Mouse (Mus musculus) adrenal gland, adult 10 weeks (tissue): ENCODE results near the gene Cct3. TPM values are rescaled to one million over a fixed set of nuclear protein-coding genes. Genes with fewer than 3 reads are reported as not detected.

Experiments used
- polyA plus RNA-seq: library from polyadenylated mRNA; stranded (reverse); fragments of 350-450 nt; fragmentation: Illumina TruSeq; extraction: RNeasy Lipid Tissue Mini Kit (QIAGEN cat#74804); gene quantifications from one replicate; pipeline ENCODE4 v1.2.3, GENCODE M21; 2014; ENCODE audit warnings: low read depth, low replicate concordance

Cct3 gene
- polyA plus RNA-seq, result 157 TPM

DNA sequence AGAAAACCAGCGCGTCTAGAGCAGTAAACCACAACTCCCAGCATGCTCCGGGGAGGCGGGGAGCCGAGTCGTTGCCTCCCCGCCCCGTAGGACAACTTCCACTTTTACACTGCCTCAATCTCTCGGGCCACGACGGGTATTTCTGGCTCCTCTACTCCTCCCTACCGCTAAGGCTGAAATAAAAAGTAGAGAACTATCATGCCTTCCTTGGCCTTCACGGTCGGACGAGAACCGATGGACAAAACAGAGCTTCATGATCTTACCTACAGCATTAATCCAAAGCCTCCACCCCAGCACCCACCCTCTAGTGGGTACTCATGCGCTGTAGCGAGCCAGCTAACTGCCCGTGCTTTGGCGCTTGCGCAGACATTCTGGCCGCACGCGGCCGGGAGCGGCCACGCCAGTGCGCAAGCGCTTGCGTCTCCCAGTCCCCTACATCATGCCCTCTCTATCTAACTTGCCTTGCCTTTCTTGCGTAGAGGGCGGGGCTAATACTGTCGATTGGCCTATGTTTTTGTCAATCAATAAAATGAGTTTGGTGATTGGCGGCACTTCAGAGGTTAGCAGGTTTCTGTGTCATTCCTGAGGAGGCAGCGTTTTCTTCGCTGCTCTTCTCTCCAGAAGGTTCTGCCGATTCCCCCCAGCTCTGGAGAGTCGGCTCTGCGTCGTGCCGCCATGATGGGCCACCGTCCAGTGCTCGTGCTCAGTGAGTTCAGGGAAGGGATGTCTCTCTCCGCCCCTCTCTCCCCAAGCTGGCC is at the start of gene Cct3, which contains the start of gene Tsacc:
Gene Cct3 (plus strand): TSS at position 556 of the 758 bp plus-strand sequence.
Gene Tsacc (minus strand): TSS at position 439 of the 758 bp plus-strand sequence.

DNA sequence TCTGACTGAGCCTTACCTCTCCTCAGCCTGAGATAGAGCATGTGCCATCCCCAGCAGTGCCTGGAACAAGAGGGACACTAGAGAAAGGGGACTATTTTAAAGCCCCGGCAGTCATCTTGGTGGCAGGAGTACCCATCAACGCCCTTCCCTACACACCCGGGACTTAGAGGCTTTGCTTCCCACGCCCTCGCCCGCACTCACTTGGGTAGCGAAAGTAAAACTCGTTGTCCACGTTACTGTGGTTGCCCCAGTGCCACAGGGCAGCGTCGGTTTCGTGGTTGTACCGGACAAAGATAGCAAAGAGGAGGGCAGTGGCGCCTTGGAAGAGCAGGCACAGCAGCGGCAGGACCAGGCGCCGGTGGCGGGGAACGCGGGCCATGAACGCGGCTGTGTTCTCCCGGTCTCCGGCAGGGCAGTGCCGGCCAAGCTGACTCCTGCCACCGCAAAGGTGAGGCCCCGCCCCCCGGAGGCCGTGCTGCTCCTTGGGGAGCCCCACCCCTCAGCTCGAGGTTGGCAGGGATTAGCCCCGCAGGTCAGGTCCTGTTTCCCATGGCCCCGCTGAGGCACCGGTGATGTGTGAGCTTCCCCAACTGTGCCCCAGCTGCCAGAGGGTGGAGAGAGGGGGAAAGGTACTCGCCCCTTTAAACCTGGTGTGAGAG is 42.5 kb upstream of the Cct3 start, which contains the start of gene Rhbg:
Gene Rhbg (minus strand): TSS at position 442 of the 659 bp plus-strand sequence.

DNA sequence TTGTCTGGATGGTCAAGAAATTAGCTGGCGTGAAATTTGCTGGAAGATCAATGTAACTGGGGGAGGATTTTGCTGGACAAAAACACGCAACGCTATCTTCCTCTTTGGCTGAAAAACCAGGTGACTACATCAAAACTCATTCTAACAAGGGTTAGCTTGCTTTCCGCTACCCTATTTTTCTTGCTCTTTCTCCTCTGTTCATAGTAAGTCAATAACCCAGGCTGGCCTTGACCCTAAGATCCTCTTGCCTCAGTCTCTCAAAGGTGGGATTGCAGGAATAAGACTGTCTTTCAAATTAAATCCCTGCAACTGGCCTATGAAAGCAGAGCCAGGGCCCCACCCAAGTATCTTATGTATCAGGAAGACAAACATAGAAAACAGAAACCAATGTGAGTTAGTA is 9.8 kb upstream of the Cct3 start, which contains the start of gene Gm38392:
Gene Gm38392 (minus strand): TSS at position 101 of the 400 bp plus-strand sequence.

DNA sequence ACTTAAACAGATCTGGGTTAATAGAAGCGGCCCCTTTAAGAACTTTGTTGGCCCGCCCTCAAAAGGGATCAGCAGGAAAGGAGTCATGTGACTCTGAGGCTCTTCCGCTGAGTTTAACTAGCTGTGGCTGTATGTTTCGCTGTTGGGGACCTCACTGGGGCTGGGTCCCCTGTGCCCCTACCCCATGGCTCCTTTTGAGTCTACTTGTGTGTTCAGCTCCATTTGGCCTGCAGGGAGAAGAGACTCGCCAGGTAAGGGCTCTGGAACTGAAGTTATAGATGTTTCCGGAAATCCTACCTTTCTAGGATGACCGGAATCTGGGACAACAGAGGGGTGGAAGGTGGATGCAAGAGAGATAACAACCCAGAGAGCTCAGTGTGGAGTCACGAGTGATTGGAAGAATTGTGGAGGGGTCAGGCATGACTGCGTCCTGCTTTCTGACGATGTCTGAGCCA is 28.1 kb downstream of the Cct3 start, which contains the start of gene Glmp:
Gene Glmp (plus strand): TSS at position 73 of the 455 bp plus-strand sequence.

DNA sequence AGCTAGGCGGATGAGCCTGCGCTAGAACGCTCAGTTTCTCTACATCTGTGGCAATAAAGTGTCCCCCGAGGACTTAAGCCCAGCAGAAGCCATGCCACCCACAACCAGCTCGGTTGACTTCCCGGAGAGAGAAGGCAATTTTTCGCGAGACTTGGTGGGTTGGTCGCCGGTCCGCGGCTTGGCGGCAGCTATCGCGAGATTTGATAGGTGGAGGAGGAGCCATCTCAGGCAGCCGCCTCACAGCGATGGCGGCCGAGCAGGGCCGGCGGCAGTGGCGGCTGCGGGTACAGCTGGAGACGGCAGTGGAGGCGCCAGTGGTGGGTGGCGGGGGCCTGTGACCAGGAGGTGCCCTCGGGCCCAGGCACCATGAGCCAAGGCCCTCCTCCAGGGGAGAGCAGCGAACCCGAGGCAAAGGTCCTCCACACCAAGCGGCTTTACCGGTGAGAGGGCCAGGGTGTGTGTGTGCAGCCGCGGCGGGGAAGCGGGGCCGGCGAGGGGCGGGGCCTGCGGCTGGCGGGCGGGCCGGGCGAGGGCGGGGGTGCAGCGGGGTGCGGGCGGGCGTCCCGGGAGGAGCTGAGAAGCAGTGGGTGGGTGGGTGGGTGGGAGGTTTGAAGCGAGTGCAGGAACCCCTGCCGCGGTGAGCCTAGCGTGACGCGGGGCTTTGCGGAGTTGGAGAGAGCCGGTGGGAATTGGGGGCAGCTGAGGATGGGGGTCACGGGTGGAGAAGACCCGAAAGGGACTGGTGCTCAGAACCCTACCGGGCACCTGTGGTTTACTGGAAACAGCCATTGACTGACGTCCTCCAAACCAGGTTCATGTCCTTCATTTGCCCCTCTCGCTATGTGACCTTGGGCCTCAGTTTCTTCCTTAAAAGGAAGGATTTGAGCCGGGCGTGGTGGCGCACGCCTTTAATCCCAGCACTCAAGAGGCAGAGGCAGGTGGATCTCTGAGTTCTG is 39.4 kb downstream of the Cct3 start, which contains the start of the genes Tmem79 and Smg5:
Gene Tmem79 (minus strand): TSS at position 91 of the 956 bp plus-strand sequence.
Gene Smg5 (plus strand): TSS at position 203 of the 956 bp plus-strand sequence.

DNA sequence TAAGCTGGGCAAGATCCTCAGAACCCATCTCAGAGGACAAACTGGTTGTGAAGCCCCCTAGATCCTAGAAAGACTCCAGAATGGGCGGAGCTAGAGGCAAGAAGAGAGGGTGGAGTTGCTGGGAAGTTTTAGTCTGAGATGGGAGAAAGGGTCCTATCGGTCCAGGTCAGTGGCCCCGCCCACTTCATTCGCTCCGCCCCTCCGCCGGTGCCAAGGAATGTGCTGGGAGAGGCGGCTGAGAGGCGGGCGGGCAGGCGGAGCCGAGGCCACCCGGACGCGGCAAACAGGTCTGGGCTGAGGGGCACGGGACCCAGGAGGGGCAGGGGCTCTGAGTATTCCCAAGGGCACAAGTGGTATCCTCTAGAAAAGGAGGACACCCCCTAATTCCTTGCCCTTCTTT is 67.4 kb downstream of the Cct3 start, which contains the start of gene Paqr6:
Gene Paqr6 (plus strand): TSS at position 248 of the 400 bp plus-strand sequence.

Other genes starting within 250 kb of the Cct3 start
- gene Naxe, start 238.6 kb upstream of the Cct3 start, polyA plus RNA-seq, result 37.4 TPM
- gene Ttc24, start 218.8 kb upstream of the Cct3 start, polyA plus RNA-seq, result not detected
- 0.47 TPM for gene Iqgap3, start 215.1 kb upstream of the Cct3 start, polyA plus RNA-seq
- gene Mef2d, start 154.7 kb upstream of the Cct3 start, polyA plus RNA-seq, result 17.6 TPM
- gene Rhbg, start 42.4 kb upstream of the Cct3 start, polyA plus RNA-seq, result not detected
- gene Gm38392, start 9.9 kb upstream of the Cct3 start, polyA plus RNA-seq, result not detected
- 3.9 TPM for gene Tsacc, start 117 bp upstream of the Cct3 start, polyA plus RNA-seq
- 2.6 TPM for gene Glmp, start 27.9 kb downstream of the Cct3 start, polyA plus RNA-seq
- gene Tmem79, start 39.0 kb downstream of the Cct3 start, polyA plus RNA-seq, result 0.29 TPM
- 21.1 TPM for gene Smg5, start 39.1 kb downstream of the Cct3 start, polyA plus RNA-seq
- gene Paqr6, start 67.5 kb downstream of the Cct3 start, polyA plus RNA-seq, result not detected
- gene Bglap3, start 75.6 kb downstream of the Cct3 start, polyA plus RNA-seq, result not detected
- gene Bglap2, start 81.6 kb downstream of the Cct3 start, polyA plus RNA-seq, result not detected
- not detected for gene Bglap, start 87.3 kb downstream of the Cct3 start, polyA plus RNA-seq
- gene Pmf1, start 113.2 kb downstream of the Cct3 start, polyA plus RNA-seq, result 3.0 TPM
- gene Slc25a44, start 128.0 kb downstream of the Cct3 start, polyA plus RNA-seq, result 21.4 TPM
- gene Sema4a, start 164.1 kb downstream of the Cct3 start, polyA plus RNA-seq, result 2.4 TPM
- 4.2 TPM for gene Lmna, start 212.8 kb downstream of the Cct3 start, polyA plus RNA-seq
- 2.4 TPM for gene Mex3a, start 235.3 kb downstream of the Cct3 start, polyA plus RNA-seq